Mouse (Mus musculus): ENCODE measurements around the gene Bcl2a1d. TPM values are rescaled to one million over a fixed set of nuclear protein-coding genes. Genes with fewer than 3 reads are reported as not detected.
"Not testable (repeated sequence)": the region's sequence is repeated elsewhere in the genome, so short reads cannot be mapped to it uniquely, and the experiment has no call there.

Gene Bcl2a1d
- polyA plus RNA-seq, 1 experiment = not detected

DNA sequence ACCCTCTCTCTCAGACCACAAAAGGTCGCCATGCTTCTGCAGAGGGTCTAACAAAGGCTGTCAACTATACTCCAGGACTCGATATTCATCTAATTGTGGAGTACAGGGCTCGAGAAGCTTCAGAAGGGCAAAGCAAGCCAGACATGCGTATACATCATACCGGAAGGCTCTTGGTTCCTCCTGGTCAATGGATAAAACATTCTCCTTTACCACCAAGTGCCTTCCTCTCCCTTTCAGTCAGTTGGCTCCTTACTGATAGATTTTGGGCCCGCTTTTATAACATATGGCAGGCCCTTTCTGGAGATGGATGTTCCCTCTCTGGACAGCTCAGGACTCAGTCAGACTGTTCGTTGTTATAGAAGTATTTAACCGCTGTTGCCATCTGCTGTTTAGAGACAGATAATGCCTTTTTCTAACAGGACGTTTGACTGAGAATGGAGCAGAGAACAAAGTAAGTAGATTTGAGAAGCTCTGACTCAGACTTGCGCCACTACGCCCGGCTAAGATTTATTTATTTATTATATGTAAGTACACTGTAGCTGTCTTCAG lies 11.7 kb downstream of the Bcl2a1d start, which contains the start of gene Mthfsl:
Gene Mthfsl, minus strand, starts transcription at position 308 of the 549 bp plus-strand sequence.
- H3K36me3 ChIP-seq (ENCODE audit: control insufficient read depth, insufficient read depth, low read length, poor library complexity, severe bottlenecking); H3K27ac ChIP-seq (ENCODE audit: insufficient read depth, low read length); H3K4me1 ChIP-seq (ENCODE audit: control insufficient read depth, insufficient read depth, low read length); H3K9me3 ChIP-seq (replicated peaks; ENCODE audit: control insufficient read depth, insufficient read depth, low read length, poor library complexity, severe bottlenecking); H3K27me3 ChIP-seq (ENCODE audit: control insufficient read depth, insufficient read depth, low read length, poor library complexity, severe bottlenecking); H3K9ac ChIP-seq (ENCODE audit: low read depth, poor library complexity, severe bottlenecking): not testable (repeated sequence)
- peak within 1 kb of the TSS; percentile 32 for H3K4me3 ChIP-seq (ENCODE audit: low read depth, low read length)

DNA sequence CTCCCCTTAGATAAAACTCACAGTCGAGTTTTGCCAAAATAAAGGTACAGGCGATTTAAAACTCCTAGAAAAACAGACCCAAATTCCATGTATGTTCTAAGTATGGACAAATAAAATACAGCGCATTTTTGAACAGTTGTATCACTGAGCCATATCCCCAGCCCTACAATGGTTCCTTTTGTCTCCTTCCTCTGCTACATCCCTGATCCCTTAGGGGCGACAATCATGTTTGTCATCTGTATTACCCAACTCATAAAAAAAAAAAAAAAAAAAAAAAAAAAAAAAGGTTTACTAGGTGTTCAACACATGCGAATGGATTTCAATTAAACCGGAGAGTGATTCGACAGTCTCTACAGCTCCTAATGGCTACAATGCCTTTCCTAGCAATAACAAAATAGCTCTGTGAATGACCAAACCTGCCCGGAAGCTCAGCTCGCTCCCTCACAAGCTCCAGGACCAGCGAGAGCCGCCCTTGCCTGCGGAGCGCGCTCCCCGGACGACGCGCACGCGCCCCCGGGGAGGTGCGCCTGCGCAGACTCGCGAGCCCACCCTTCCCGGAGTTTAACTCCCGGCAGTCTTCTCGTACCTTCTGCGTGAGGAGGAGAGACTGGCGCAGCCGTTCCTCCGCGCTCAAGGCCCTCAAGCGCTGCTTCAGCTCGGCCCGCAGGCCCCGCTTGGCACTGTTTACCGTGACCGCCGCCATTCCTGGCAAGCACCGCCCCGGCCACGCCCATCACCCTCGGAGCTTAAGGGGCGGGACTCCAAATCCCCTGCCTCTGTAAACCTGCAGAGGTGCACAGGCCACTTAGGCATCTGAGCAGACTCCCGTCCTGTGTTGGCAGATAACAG lies 12.4 kb downstream of the Bcl2a1d start:
- not testable (repeated sequence) for H3K36me3 ChIP-seq (ENCODE audit: control insufficient read depth, insufficient read depth, low read length, poor library complexity, severe bottlenecking); H3K27ac ChIP-seq (ENCODE audit: insufficient read depth, low read length); H3K27me3 ChIP-seq (ENCODE audit: control insufficient read depth, insufficient read depth, low read length, poor library complexity, severe bottlenecking); H3K9me3 ChIP-seq (replicated peaks; ENCODE audit: control insufficient read depth, insufficient read depth, low read length, poor library complexity, severe bottlenecking); H3K9ac ChIP-seq (ENCODE audit: low read depth, poor library complexity, severe bottlenecking); H3K4me1 ChIP-seq (ENCODE audit: control insufficient read depth, insufficient read depth, low read length)
- H3K4me3 ChIP-seq (ENCODE audit: low read depth, low read length) = peak overlapping the region; percentile 32

DNA sequence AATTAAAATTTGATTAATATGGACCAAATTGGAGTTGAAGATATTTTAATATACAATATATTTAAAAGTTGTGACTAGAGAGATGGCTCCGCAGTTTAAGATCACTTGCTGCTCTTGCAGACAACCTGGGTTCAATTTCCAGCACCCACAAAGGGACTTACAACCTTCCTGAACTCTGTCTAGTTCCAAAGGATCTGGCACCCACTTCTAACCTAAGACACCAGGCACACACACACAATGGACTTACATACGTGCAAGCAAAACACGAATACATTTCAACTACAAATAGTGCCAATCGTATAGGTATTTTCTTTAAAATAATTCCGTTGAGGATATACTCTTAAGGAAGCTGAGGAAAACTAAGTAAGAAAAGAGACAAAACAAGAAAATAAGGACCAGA lies 13.1 kb downstream of the Bcl2a1d start:
- H3K36me3 ChIP-seq (ENCODE audit: control insufficient read depth, insufficient read depth, low read length, poor library complexity, severe bottlenecking); H3K9ac ChIP-seq (ENCODE audit: low read depth, poor library complexity, severe bottlenecking); H3K9me3 ChIP-seq (replicated peaks; ENCODE audit: control insufficient read depth, insufficient read depth, low read length, poor library complexity, severe bottlenecking); H3K4me1 ChIP-seq (ENCODE audit: control insufficient read depth, insufficient read depth, low read length); H3K27me3 ChIP-seq (ENCODE audit: control insufficient read depth, insufficient read depth, low read length, poor library complexity, severe bottlenecking); H3K4me3 ChIP-seq (ENCODE audit: low read depth, low read length); H3K27ac ChIP-seq (ENCODE audit: insufficient read depth, low read length): not testable (repeated sequence)

DNA sequence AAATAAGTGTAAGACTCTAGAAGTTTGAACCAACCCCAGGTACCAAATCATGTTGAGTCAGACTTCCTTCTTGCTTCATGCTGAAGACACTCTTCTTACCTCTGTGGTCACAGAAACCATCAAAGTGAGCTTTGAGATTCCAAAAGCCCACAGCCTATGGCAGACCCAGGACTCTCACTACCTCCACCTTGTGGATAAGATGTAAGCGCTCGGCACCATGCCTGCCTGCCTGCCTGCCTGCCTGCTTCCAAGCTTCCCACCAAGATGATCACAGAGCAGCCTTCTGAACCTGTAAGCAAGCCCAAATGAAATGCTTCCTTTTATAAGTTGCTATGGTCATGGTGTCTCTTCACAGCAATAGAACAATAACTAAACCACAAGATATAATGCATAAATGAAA lies 13.6 kb downstream of the Bcl2a1d start:
- not testable (repeated sequence) for H3K27me3 ChIP-seq (ENCODE audit: control insufficient read depth, insufficient read depth, low read length, poor library complexity, severe bottlenecking); H3K4me3 ChIP-seq (ENCODE audit: low read depth, low read length); H3K4me1 ChIP-seq (ENCODE audit: control insufficient read depth, insufficient read depth, low read length)

DNA sequence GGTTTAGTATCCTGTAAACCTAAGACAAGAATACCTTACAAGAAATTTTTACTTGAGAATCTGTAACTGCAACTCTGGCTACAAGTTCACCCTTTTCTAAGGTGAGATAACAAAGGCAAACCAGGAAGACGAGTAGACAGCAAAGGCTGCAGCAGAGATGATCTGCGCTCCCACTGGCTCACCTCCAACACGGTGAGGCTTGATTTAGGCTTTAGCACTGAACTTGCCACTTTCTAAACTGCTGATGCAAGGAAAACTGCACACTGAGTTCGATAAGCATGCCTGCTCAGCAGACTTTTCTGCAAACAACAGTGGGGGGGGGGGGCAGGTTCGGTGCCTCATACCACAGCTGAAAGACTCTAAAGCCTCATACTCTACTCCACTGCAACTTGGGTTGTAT lies 17.2 kb downstream of the Bcl2a1d start:
- H3K9me3 ChIP-seq (replicated peaks; ENCODE audit: control insufficient read depth, insufficient read depth, low read length, poor library complexity, severe bottlenecking); H3K27ac ChIP-seq (ENCODE audit: insufficient read depth, low read length): not testable (repeated sequence)

More for the DNA sequence above, 13.6 kb downstream of the Bcl2a1d start:
- not testable (repeated sequence) for H3K27ac ChIP-seq (ENCODE audit: insufficient read depth, low read length); H3K9me3 ChIP-seq (replicated peaks; ENCODE audit: control insufficient read depth, insufficient read depth, low read length, poor library complexity, severe bottlenecking); H3K9ac ChIP-seq (ENCODE audit: low read depth, poor library complexity, severe bottlenecking); H3K36me3 ChIP-seq (ENCODE audit: control insufficient read depth, insufficient read depth, low read length, poor library complexity, severe bottlenecking)

DNA sequence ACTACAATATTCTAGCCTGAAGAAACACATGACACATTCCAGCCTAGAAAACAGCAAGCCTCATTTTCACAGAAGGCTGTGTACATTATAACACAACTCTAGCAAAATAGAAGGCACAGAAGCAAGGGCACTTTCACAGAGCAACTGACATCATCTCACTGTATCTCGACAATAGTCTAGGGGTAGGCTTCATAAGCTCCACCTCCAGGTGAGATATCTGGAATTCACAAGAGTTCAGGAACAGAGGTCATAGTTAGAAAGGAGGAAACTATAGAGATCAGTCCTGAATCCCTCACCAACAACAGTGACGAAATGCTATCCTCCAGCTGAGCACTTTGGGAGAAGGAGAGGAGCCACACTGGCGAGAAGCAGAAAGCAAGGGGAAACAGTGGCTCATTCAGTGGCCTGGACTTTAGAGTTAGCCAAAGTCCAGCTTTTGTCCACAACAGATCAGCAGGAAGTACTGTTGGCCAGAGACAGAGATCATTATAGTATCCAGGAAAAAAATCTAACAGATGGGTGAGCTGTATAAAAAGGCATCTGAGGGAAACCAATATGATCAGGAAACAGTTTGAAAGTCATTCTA lies 19.5 kb downstream of the Bcl2a1d start:
- not testable (repeated sequence) for H3K9me3 ChIP-seq (replicated peaks; ENCODE audit: control insufficient read depth, insufficient read depth, low read length, poor library complexity, severe bottlenecking); H3K4me3 ChIP-seq (ENCODE audit: low read depth, low read length); H3K4me1 ChIP-seq (ENCODE audit: control insufficient read depth, insufficient read depth, low read length); H3K36me3 ChIP-seq (ENCODE audit: control insufficient read depth, insufficient read depth, low read length, poor library complexity, severe bottlenecking); H3K9ac ChIP-seq (ENCODE audit: low read depth, poor library complexity, severe bottlenecking); H3K27me3 ChIP-seq (ENCODE audit: control insufficient read depth, insufficient read depth, low read length, poor library complexity, severe bottlenecking); H3K27ac ChIP-seq (ENCODE audit: insufficient read depth, low read length)

More for the DNA sequence above, 17.2 kb downstream of the Bcl2a1d start:
- H3K9ac ChIP-seq (ENCODE audit: low read depth, poor library complexity, severe bottlenecking); H3K36me3 ChIP-seq (ENCODE audit: control insufficient read depth, insufficient read depth, low read length, poor library complexity, severe bottlenecking); H3K27me3 ChIP-seq (ENCODE audit: control insufficient read depth, insufficient read depth, low read length, poor library complexity, severe bottlenecking); H3K4me3 ChIP-seq (ENCODE audit: low read depth, low read length); H3K4me1 ChIP-seq (ENCODE audit: control insufficient read depth, insufficient read depth, low read length): not testable (repeated sequence)

DNA sequence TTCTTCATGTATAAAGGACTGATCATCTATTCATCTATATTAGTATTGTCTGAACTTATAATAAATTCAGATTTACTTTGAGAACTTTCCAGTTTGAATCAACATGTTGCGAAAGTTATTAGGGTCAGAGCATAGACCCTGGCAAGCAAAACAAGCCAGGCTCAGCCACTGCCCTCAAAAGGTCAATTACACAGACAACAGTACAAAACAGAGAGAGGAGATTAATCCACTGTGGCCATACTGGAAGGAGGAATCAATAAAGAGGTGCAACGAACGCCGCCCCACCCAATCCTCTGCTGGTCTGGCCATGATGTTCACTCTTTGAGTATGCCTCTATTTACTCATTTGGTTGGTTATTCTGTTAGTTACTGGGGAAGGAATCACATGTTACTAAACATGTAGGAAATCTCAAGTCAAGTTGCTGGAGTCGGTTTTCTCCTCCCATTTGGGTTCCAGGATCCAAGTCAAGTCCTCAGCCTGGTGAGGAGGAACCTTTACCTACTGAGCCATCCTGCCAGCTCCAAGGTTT lies 20.7 kb downstream of the Bcl2a1d start:
- H3K27ac ChIP-seq (ENCODE audit: insufficient read depth, low read length) = not testable (repeated sequence)

DNA sequence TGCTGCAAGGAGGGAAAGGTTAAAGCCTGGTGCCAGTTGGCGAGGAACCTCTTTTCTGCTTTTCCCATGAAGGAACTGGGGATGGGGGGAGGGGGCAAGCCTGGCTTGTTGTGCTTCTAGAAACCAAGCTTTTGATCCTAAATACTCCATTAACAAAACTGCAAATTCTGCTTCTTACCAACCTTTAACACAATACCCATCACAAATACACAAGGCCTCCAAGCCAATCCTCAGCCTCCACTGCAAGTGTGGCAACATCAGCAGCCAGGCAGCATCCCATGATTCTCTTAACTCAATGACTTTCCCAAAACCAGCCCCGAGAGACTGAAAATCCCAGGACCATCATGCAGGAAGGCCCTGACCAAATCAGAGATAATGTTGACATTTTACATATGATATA lies 21.3 kb downstream of the Bcl2a1d start:
- not testable (repeated sequence) for H3K27me3 ChIP-seq (ENCODE audit: control insufficient read depth, insufficient read depth, low read length, poor library complexity, severe bottlenecking); H3K4me1 ChIP-seq (ENCODE audit: control insufficient read depth, insufficient read depth, low read length); H3K9me3 ChIP-seq (replicated peaks; ENCODE audit: control insufficient read depth, insufficient read depth, low read length, poor library complexity, severe bottlenecking); H3K4me3 ChIP-seq (ENCODE audit: low read depth, low read length); H3K9ac ChIP-seq (ENCODE audit: low read depth, poor library complexity, severe bottlenecking); H3K27ac ChIP-seq (ENCODE audit: insufficient read depth, low read length); H3K36me3 ChIP-seq (ENCODE audit: control insufficient read depth, insufficient read depth, low read length, poor library complexity, severe bottlenecking)

More for the DNA sequence above, 20.7 kb downstream of the Bcl2a1d start:
- H3K27me3 ChIP-seq (ENCODE audit: control insufficient read depth, insufficient read depth, low read length, poor library complexity, severe bottlenecking); H3K4me3 ChIP-seq (ENCODE audit: low read depth, low read length); H3K9me3 ChIP-seq (replicated peaks; ENCODE audit: control insufficient read depth, insufficient read depth, low read length, poor library complexity, severe bottlenecking); H3K4me1 ChIP-seq (ENCODE audit: control insufficient read depth, insufficient read depth, low read length); H3K36me3 ChIP-seq (ENCODE audit: control insufficient read depth, insufficient read depth, low read length, poor library complexity, severe bottlenecking); H3K9ac ChIP-seq (ENCODE audit: low read depth, poor library complexity, severe bottlenecking): not testable (repeated sequence)

DNA sequence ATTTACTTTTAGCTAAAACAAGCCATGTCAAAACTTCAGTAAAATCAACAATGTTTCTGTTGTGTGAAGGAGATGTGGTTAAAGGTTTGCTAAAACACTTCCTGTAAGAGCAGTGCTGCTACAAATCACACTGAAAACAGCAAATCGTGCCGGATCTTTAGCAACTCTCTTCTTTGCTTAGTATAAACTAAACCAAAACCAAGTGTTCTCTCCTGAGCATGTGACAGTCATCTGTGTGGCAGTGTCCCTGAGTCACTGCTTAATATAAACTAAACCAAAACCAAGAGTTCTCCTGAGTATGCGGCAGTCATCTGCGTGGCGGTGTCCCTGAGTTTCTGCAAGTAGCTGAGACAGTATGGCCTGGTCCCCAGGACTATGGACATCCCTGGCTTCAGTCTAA lies 21.9 kb downstream of the Bcl2a1d start:
- not testable (repeated sequence) for H3K4me3 ChIP-seq (ENCODE audit: low read depth, low read length); H3K36me3 ChIP-seq (ENCODE audit: control insufficient read depth, insufficient read depth, low read length, poor library complexity, severe bottlenecking); H3K9me3 ChIP-seq (replicated peaks; ENCODE audit: control insufficient read depth, insufficient read depth, low read length, poor library complexity, severe bottlenecking); H3K27ac ChIP-seq (ENCODE audit: insufficient read depth, low read length); H3K27me3 ChIP-seq (ENCODE audit: control insufficient read depth, insufficient read depth, low read length, poor library complexity, severe bottlenecking); H3K9ac ChIP-seq (ENCODE audit: low read depth, poor library complexity, severe bottlenecking); H3K4me1 ChIP-seq (ENCODE audit: control insufficient read depth, insufficient read depth, low read length)

Data from ES-Bruce4 (cell line).